Mouse (Mus musculus): ENCODE results near the gene Myh7b. TPM values are rescaled to one million over a fixed set of nuclear protein-coding genes. Genes with fewer than 3 reads are reported as not detected.

The Myh7b gene
- total and polyA plus RNA-seq, 3 experiments = 2.2 to 5.9 TPM; not detected in 1

DNA sequence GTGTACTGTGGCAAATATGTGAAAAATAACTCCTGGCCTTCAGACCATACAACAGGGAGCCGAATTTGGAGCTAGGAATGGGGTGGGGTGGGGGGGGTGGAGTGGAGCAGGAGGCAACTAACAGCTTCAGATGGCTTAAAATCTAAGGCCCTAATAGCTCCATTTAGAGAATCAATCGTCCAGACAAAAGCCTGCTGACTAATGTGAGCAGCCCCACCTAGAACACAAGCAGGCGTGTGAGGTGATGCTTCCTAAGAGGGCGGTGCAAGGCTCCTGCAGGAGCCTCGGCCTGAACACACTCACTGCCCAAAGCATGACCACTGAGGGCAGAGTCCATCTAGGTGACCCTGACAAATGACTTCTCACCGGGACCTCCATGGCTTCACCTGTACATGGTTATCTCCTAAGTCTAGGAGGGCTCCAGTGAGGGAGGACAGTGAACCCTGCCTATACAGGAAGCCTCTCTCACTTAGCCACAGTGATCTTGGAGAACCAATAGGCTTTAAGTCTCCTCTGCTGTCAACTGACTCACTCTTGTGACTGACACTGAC is 53.0 kb downstream of the Myh7b start:
- TF ChIP-seq SMC3 (IDR thresholded peaks at IDR 0.05; ENCODE audit: low read depth, low read length) (no peak), ETS1 (IDR thresholded peaks at IDR 0.05; ENCODE audit: low read depth, low read length) (no peak), NRF1 (IDR thresholded peaks at IDR 0.05; ENCODE audit: insufficient read depth, low read depth, low read length, poor library complexity, severe bottlenecking) (no peak), CHD1 (IDR thresholded peaks at IDR 0.05; ENCODE audit: low read depth, low read length) (no peak), EP300 (IDR thresholded peaks at IDR 0.05; ENCODE audit: low read depth in 1 of 2, low read length in 2 of 2) (no peak), USF1 (IDR thresholded peaks at IDR 0.05; ENCODE audit: low read depth, low read length) (no peak), ZKSCAN1 (IDR thresholded peaks at IDR 0.05; ENCODE audit: low read depth, low read length) (no peak), MAZ (IDR thresholded peaks at IDR 0.05; ENCODE audit: low read depth, low read length) (no peak), USF2 (IDR thresholded peaks at IDR 0.05; ENCODE audit: borderline replicate concordance in 1 of 2, insufficient read depth in 1 of 2, low read depth in 1 of 2, low read length in 2 of 2) (no peak), MXI1 (IDR thresholded peaks at IDR 0.05; ENCODE audit: low read depth, low read length) (no peak), JUND (IDR thresholded peaks at IDR 0.05; ENCODE audit: low read depth, low read length) (no peak), POLR2AphosphoS2 (IDR thresholded peaks at IDR 0.05; ENCODE audit: low read length) (no peak), POLR2AphosphoS5 (IDR thresholded peaks at IDR 0.05; ENCODE audit: borderline replicate concordance, low read depth, low read length) (no peak)
- Histone ChIP-seq H3K4me1 (ENCODE audit: control insufficient read depth in 1 of 2, insufficient read depth in 2 of 2, low read length in 2 of 2) (no peaks in the 10 kb centered on the region), H3K9me3 (replicated peaks; ENCODE audit: insufficient read depth, low read length) (no peaks in the 10 kb centered on the region), H3K9ac (ENCODE audit: control insufficient read depth, low read depth, low read length, poor library complexity, severe bottlenecking) (no peak overlapping the region), H3K4me3 (ENCODE audit: control insufficient read depth in 1 of 2, insufficient read depth in 1 of 2, low read depth in 2 of 2, low read length in 2 of 2) (no peak overlapping the region), H3K36me3 (ENCODE audit: control insufficient read depth in 1 of 2, insufficient read depth in 2 of 2, low read length in 2 of 2) (peaks cover 0 to 32% of the 10 kb centered on the region in 2 experiments; a peak in 3 of 4 replicates), H3K27me3 (ENCODE audit: control insufficient read depth in 1 of 2, insufficient read depth in 2 of 2, low read length in 2 of 2) (no peaks in the 10 kb centered on the region), H3K27ac (ENCODE audit: control insufficient read depth, low read depth, low read length) (no peak overlapping the region), H3K79me2 (ENCODE audit: control insufficient read depth, insufficient read depth, low read length, poor library complexity) (no peaks in the 10 kb centered on the region)
- no peak for DNase-seq (ENCODE audit: low read depth, low spot score)

DNA sequence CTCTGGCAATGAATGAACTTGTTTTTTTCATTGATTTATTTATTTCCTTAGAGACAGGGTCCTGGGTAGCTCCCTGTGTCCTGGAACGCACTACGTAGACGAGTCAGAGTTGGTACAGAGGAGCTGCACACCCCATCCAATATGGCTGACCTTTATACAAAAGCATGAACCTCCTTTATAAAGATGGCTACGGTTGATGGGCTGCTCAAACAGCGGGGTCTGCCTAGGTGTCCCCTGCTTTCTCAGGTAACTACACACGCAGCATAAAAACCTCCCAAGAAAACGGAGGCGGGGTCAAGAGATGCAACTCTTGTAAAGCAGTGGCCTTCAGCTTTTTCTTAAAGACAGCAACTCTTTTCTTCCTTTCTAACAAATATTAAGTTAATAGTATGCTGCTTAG is 56.9 kb downstream of the Myh7b start:
- Histone ChIP-seq H3K4me1 (ENCODE audit: control insufficient read depth in 1 of 2, insufficient read depth in 2 of 2, low read length in 2 of 2) (no peaks in the 10 kb centered on the region), H3K36me3 (ENCODE audit: control insufficient read depth in 1 of 2, insufficient read depth in 2 of 2, low read length in 2 of 2) (peaks cover 0 to 41% of the 10 kb centered on the region in 2 experiments; a peak in 3 of 4 replicates), H3K4me3 (ENCODE audit: control insufficient read depth in 1 of 2, insufficient read depth in 1 of 2, low read depth in 2 of 2, low read length in 2 of 2) (no peak overlapping the region), H3K27ac (ENCODE audit: control insufficient read depth, low read depth, low read length) (no peak overlapping the region), H3K27me3 (ENCODE audit: control insufficient read depth in 1 of 2, insufficient read depth in 2 of 2, low read length in 2 of 2) (no peaks in the 10 kb centered on the region), H3K79me2 (ENCODE audit: control insufficient read depth, insufficient read depth, low read length, poor library complexity) (no peaks in the 10 kb centered on the region), H3K9ac (ENCODE audit: control insufficient read depth, low read depth, low read length, poor library complexity, severe bottlenecking) (no peak overlapping the region), H3K9me3 (replicated peaks; ENCODE audit: insufficient read depth, low read length) (no peaks in the 10 kb centered on the region)
- TF ChIP-seq MYB (IDR thresholded peaks at IDR 0.05; ENCODE audit: low read depth, low read length) (no peak), EP300 (IDR thresholded peaks at IDR 0.05; ENCODE audit: low read depth in 1 of 2, low read length in 2 of 2) (no peak), NELFE (IDR thresholded peaks at IDR 0.05; ENCODE audit: low read depth, low read length) (no peak), ZC3H11A (IDR thresholded peaks at IDR 0.05; ENCODE audit: low read depth, low read length) (no peak), ELF1 (IDR thresholded peaks at IDR 0.05; ENCODE audit: low read depth, low read length) (no peak), MAZ (IDR thresholded peaks at IDR 0.05; ENCODE audit: low read depth, low read length) (no peak)
- DNase-seq (ENCODE audit: low read depth, low spot score) = no peak
